Mouse (Mus musculus) kidney, embryonic 16.5 days (tissue): ENCODE results near the gene Ifngr2. TPM values are rescaled to one million over a fixed set of nuclear protein-coding genes. Genes with fewer than 3 reads are reported as not detected.

ENCODE experiments used
- ATAC-seq: fragments of 200-750 bp; cut with Nextera tagmentation; 2 replicates; pipeline ENCODE4 v1.8.0; 2017; ENCODE audit warnings: moderate TSS enrichment; ENCODE audit not compliant: low FRiP score, low TSS enrichment
- H3K27ac ChIP-seq: fragments of 300-500 bp; sonication (generic); 2 replicates; pipeline ENCODE4 v1.5.1; 2014; ENCODE audit warnings: low read length
- H3K27me3 ChIP-seq: fragments of 300-500 bp; sonication (generic); 2 replicates; pipeline ENCODE4 v1.6.1; 2014; ENCODE audit warnings: low read length, control low read depth, mixed read lengths; ENCODE audit not compliant: insufficient read depth
- H3K36me3 ChIP-seq: fragments of 300-500 bp; sonication (generic); 2 replicates; pipeline ENCODE4 v1.6.1; 2014; ENCODE audit warnings: low read length, control low read depth, mixed read lengths; ENCODE audit not compliant: insufficient read depth
- H3K4me1 ChIP-seq: fragments of 300-500 bp; sonication (generic); 2 replicates; pipeline ENCODE4 v1.6.1; 2014; ENCODE audit warnings: low read length, control low read depth, mixed read lengths; ENCODE audit not compliant: insufficient read depth
- H3K4me2 ChIP-seq: fragments of 300-500 bp; sonication (generic); replicated peaks from 2 replicates; pipeline ENCODE4 v1.6.1; 2014; ENCODE audit warnings: low read depth, low read length
- H3K4me3 ChIP-seq: fragments of 300-500 bp; sonication (generic); 2 replicates; pipeline ENCODE4 v1.5.1; 2014; ENCODE audit warnings: mild to moderate bottlenecking, low read length
- H3K9ac ChIP-seq: fragments of 300-500 bp; sonication (generic); replicated peaks from 2 replicates; pipeline ENCODE4 v1.6.1; 2014; ENCODE audit warnings: low read length
- H3K9me3 ChIP-seq: fragments of 300-500 bp; sonication (generic); 2 replicates; pipeline ENCODE4 v1.6.1; 2016; ENCODE audit warnings: low read length, control low read depth
- WGBS: fragments of 180-500 bp; shearing (Covaris S2); extraction: QIAGEN DNeasy Blood & Tissue Kit; methylation state at CpG from one replicate; pipeline ENCODE4 v1.1.7; 2014; 5-methylcytosine and 5-hydroxymethylcytosine counted together
- polyA plus RNA-seq: library from polyadenylated mRNA; unstranded; fragments of >200 nt; fragmentation: Nextera tagmentation; extraction: Ambion mirVana; gene quantifications from 2 replicates; pipeline ENCODE4 v1.2.1, GENCODE M21; 2015

Gene Ifngr2
- polyA plus RNA-seq, result 52.1 and 52.7 TPM in 2 replicates

DNA sequence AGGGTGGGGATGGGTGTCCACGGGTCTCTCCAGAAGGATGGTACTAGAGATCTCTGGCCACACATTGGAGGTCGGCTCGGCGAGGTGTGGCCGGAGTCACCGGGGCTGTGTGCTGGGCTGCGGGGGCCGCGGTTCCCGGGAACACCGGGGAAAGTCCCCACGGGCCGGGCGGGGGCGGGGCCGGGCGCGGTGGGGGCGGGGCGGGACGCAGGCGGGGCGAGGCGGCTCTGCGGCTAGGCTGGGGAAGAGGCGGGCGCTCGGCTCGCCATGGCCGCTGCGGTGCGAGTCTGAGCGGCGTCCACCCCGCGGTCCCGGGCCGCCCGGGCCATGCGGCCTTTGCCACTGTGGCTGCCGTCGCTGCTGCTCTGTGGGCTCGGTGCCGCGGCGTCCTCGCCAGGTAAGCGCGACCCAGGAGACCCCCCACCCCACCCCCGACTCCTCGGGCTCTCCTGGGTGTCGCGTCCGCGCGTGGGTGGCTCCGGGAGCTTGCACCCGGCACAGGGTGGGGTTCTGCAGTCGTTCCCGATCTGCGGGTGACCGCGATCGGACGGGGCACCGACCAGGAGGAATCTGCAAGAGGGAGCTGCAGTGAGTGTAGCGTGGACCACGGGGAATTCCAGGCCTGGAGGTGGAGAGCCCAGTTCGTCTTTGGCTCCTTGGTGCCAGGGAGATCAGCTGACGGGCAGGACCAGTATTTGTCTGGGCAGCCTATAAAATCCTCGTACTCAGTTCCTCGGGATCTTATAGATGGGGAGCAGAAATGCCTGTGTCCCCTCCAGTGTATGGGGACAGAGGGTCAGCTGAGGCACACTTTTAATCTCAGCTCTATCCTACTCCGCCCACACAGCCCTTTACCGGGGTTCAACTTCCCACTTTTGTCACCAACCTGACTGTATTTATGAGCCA, at the start of gene Ifngr2:
TSS of gene Ifngr2 (plus strand) at position 237 of the 906 bp plus-strand sequence.
- H3K4me2 ChIP-seq, result peak within 1 kb of the TSS; percentile 79
- peaks cover 39% of the 10 kb centered on the region for H3K4me1 ChIP-seq
- H3K27me3 ChIP-seq, result no peaks in the 10 kb centered on the region
- WGBS, result under 1% methylated on average over 42 of the region's 74 CpGs
- peak within 1 kb of the TSS; percentile 27 for H3K27ac ChIP-seq
- peak; percentile 89 for ATAC-seq
- no peaks in the 10 kb centered on the region for H3K9me3 ChIP-seq
- peak within 1 kb of the TSS; percentile 94 for H3K9ac ChIP-seq
- H3K4me3 ChIP-seq, result peak within 1 kb of the TSS; percentile 81
- no peaks in the 10 kb centered on the region for H3K36me3 ChIP-seq

GRCm38 (mm10) chr16:91498041-91498440, 48.8 kb upstream of the Ifngr2 start:
- Histone ChIP-seq H3K4me3 (no peak overlapping the region), H3K4me2 (no peak overlapping the region), H3K9ac (no peak overlapping the region), H3K4me1 (no peaks in the 10 kb centered on the region), H3K27me3 (no peaks in the 10 kb centered on the region), H3K36me3 (peaks cover 67% of the 10 kb centered on the region), H3K9me3 (no peaks in the 10 kb centered on the region), H3K27ac (no peak overlapping the region)
- no peak for ATAC-seq
- WGBS, result 82% methylated on average over 7 of the region's 7 CpGs

DNA sequence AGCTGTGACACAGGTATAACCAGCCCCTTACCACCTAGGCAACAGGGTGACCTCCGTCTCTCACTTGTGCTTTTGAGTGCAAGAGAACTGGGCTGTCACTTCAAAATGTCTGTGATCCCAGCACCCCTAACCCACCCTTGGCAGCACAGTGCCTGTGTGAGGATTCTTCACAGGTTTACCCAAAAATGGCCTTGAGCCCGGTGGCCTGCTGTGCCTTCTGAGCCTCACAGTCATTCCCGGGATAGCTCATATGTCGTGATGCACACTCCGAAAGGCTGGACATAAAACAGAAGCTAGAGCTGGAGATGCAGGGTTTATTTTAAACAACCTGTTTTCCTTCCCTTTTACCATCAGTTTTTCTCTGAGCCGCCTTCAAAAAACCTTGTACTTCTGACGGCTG, 42.2 kb upstream of the Ifngr2 start:
- Histone ChIP-seq H3K4me3 (no peak overlapping the region), H3K27me3 (no peaks in the 10 kb centered on the region), H3K36me3 (peaks cover 60% of the 10 kb centered on the region), H3K27ac (no peak overlapping the region), H3K9ac (no peak overlapping the region), H3K9me3 (no peaks in the 10 kb centered on the region), H3K4me1 (no peaks in the 10 kb centered on the region), H3K4me2 (no peak overlapping the region)
- 91% methylated on average over 7 of the region's 7 CpGs for WGBS
- ATAC-seq, result no peak

GRCm38 (mm10) chr16:91505116-91505601, 41.7 kb upstream of the Ifngr2 start:
- Histone ChIP-seq H3K9me3 (no peaks in the 10 kb centered on the region), H3K27ac (no peak overlapping the region), H3K4me2 (no peak overlapping the region), H3K4me1 (no peaks in the 10 kb centered on the region), H3K9ac (no peak overlapping the region), H3K4me3 (no peak overlapping the region), H3K27me3 (no peaks in the 10 kb centered on the region), H3K36me3 (peaks cover 57% of the 10 kb centered on the region)
- ATAC-seq, result no peak
- WGBS, result 92% methylated on average over 15 of the region's 15 CpGs

DNA sequence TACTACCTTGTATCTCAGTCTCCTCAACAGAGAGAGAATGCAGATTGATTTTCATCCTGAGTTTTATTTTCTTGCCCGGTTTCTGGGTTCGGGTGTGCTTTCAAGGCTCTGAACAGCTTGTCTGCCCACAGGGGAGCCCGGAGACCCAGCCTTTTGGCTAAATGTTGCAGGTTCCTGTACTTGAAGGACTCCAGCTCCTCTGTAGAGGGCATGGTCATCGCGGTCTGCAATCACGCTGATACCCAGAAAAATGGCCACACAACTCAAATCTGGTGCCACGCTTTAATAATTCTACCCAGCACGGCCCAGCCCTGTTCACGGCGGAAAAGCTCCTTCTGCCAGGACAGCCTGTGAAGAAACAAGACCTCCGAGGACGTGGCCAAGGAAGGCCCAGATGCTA, 40.5 kb upstream of the Ifngr2 start:
- Histone ChIP-seq H3K4me3 (no peak overlapping the region), H3K27me3 (no peaks in the 10 kb centered on the region), H3K4me2 (no peak overlapping the region), H3K9ac (no peak overlapping the region), H3K9me3 (no peaks in the 10 kb centered on the region), H3K36me3 (peaks cover 48% of the 10 kb centered on the region), H3K4me1 (no peaks in the 10 kb centered on the region), H3K27ac (no peak overlapping the region)
- 95% methylated on average over 12 of the region's 12 CpGs for WGBS
- no peak for ATAC-seq

DNA sequence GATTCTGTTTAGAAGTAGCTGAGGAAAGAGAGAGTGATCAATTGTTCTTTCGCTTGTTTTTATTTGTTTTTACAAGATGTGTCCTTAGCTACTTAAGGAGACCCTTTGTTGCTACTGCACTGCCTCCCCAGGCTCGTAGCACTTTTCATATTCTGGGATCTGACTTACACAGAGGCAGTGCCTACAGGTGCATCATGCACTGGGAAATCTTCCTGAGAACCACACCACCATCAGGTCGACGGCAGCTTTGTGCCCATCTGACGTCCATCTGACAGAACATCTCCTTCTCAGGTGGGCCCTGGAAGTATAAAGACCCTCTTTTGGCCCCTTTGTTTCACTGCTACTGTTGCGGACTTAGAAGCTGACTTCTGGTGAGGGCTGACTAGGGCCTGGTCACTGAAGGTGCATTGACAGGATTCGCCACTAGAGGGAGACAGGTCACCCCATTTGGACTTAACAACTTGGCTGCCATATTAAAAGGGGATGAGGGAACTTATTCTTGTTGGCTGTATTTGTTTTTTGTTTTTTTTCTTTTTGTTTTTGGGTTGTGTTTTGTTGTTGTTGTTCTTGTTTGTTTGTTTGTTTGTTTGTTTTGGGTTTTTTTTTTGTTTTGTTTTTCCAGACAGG, 34.6 kb upstream of the Ifngr2 start:
- WGBS, result 37% methylated on average over 7 of the region's 7 CpGs
- no peaks in the 10 kb centered on the region for H3K9me3 ChIP-seq
- 0 out of 2 replicates have a peak, but pooled peaks cover 2% of the 10 kb centered on the region for H3K36me3 ChIP-seq
- no peaks in the 10 kb centered on the region for H3K4me1 ChIP-seq
- no peaks in the 10 kb centered on the region for H3K27me3 ChIP-seq
- no peak overlapping the region for H3K4me2 ChIP-seq
- H3K4me3 ChIP-seq, result no peak overlapping the region
- ATAC-seq, result peak; percentile 75; the same call in 1 of the 2 replicates
- no peak overlapping the region for H3K9ac ChIP-seq
- no peak overlapping the region for H3K27ac ChIP-seq

- 84% methylated on average over 6 of the region's 6 CpGs for WGBS
- no peaks in the 10 kb centered on the region for H3K36me3 ChIP-seq
- H3K27ac ChIP-seq, result no peak overlapping the region
- no peak overlapping the region for H3K4me3 ChIP-seq
- no peaks in the 10 kb centered on the region for H3K27me3 ChIP-seq
- no peak overlapping the region for H3K9ac ChIP-seq
- no peak for ATAC-seq
- no peaks in the 10 kb centered on the region for H3K9me3 ChIP-seq
- H3K4me1 ChIP-seq, result no peaks in the 10 kb centered on the region
- H3K4me2 ChIP-seq, result no peak overlapping the region
Observed at GRCm38 (mm10) chr16:91513099-91513498, 33.8 kb upstream of the Ifngr2 start.

GRCm38 (mm10) chr16:91517020-91517419, 29.9 kb upstream of the Ifngr2 start:
- Histone ChIP-seq H3K4me2 (no peak overlapping the region), H3K36me3 (no peaks in the 10 kb centered on the region), H3K27me3 (no peaks in the 10 kb centered on the region), H3K4me1 (no peaks in the 10 kb centered on the region), H3K9me3 (no peaks in the 10 kb centered on the region), H3K27ac (no peak overlapping the region), H3K4me3 (no peak overlapping the region), H3K9ac (no peak overlapping the region)
- WGBS, result 66% methylated on average over 7 of the region's 7 CpGs
- ATAC-seq, result no peak

- H3K9ac ChIP-seq, result no peak overlapping the region
- H3K27ac ChIP-seq, result 0 out of 2 replicates have a peak overlapping the region, but pooled peaks have one; percentile 40
- H3K36me3 ChIP-seq, result no peaks in the 10 kb centered on the region
- ATAC-seq, result no peak
- H3K27me3 ChIP-seq, result no peaks in the 10 kb centered on the region
- H3K4me3 ChIP-seq, result no peak overlapping the region
- no peaks in the 10 kb centered on the region for H3K4me1 ChIP-seq
- 79% methylated on average over 5 of the region's 5 CpGs for WGBS
- H3K4me2 ChIP-seq, result no peak overlapping the region
- H3K9me3 ChIP-seq, result peaks cover 3% of the 10 kb centered on the region; the same call in 1 of the 2 replicates
Observed at GRCm38 (mm10) chr16:91522040-91522439, 24.8 kb upstream of the Ifngr2 start.
